Mouse (Mus musculus) yolk sac, embryonic 10.5 days (tissue): ENCODE data around the gene Ckap2l.

Source experiments
- DNase-seq: peaks from one replicate; pipeline ENCODE4 v3.0.0-alpha.2; 2017; ENCODE audit warnings: low spot score

Gene Ckap2l

GRCm38 (mm10) chr2:129296671-129297588 is at the start of gene Ckap2l:
Gene Ckap2l, minus strand, starts transcription at chr2:129297212.
- peak; percentile 97 for DNase-seq

DNA sequence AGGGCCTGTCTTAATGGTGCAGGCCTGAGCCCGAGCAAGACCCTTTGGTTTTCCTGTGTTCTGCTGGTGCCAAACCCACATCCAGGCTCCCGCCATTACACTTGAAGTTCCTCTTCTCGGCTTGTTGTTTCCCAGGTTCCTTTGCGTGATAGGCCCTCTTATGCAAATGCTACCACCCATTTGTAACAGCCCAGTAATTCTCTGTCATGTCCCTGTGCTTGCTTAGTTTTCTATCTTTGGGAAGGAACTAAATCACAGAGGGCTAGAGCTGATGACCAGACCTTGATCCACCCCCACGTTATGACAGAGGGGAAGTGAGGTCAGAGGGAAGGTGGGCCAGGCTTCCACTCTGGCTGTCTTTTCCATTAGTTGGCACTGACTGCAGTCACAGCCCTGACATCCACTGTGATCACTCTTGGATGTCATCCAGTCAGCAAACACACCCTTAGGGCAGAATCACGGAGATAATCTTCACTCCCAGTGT is 41.2 kb upstream of the Ckap2l start:
- DNase-seq: no peak

GRCm38 (mm10) chr2:129333471-129333870 is 36.5 kb upstream of the Ckap2l start:
- no peak for DNase-seq

- DNase-seq: no peak
These were observed 33.5 kb upstream of the Ckap2l start for GRCm38 (mm10) chr2:129330540-129330939.

GRCm38 (mm10) chr2:129330024-129330423 is 33.0 kb upstream of the Ckap2l start:
- DNase-seq: no peak

GRCm38 (mm10) chr2:129328238-129328637 is 31.2 kb upstream of the Ckap2l start:
- DNase-seq: no peak

DNA sequence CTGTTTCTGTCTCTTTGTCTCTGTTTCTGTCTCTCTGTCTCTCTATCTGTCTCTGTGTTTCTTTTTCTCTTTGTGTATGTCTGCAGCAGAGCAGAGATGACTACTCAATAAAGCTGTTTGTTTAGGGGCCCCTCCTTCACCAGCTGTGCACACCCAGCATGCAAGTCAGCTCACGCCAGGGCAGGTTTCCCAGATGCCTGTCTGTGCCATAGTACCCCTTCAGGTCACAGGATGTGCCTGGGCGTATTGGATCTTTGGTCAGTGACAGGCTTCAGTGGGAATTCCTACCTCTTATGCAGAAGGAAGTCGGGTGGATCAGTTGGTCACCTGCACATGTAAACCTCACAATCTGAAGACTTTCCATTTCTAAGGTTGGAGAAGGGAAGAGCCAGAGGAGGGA is 27.2 kb upstream of the Ckap2l start:
- no peak for DNase-seq

GRCm38 (mm10) chr2:129322117-129322635 is 25.2 kb upstream of the Ckap2l start:
- no peak for DNase-seq

DNA sequence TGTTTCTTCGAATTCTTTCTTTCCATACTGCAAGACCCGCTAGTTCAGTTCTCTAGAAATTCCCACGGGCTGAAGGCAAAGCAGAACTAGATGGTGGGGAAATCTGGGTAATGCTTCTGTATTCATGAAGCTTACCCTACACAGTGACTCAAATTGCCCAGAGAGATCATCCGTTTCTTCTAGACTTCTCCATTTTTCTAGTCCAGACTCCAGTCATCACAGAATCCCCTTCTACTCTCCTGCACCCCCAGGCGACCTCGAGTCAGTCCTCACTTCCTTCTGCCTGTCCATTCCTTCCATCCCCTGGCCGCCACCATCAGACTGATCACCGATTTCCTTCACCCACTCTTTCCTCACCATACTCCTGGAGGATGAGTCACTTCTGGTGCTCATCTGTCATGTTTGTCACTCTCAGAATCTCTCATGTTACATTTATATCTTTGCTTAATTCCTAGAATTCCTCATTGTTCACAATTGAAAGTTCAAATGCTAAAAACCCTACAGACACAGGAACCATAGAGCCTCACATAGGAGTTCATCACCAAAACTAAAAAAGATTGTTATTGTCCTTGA is 23.1 kb upstream of the Ckap2l start:
- no peak for DNase-seq

DNA sequence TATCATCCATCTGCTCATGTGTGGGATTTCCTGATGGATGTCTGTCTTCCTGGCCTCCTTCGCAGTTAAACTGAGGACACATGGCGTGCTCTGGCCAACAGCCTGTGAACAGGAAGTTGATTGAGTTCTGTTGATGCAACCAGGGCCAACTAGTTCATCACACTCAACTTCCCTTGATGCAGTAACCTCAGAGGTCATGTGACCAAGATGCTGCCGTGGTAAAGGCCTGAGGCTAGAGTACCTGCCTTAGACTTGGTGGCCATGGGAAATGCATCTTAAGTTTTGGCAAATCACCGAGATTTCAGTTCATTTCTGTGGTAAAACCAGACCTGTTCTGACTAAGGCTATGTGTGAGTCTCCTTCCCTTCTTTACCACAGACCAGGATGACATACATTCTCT is 18.8 kb upstream of the Ckap2l start:
- no peak for DNase-seq

- no peak for DNase-seq
These were observed 17.9 kb upstream of the Ckap2l start for GRCm38 (mm10) chr2:129314880-129315279.

- no peak for DNase-seq
These were observed 16.9 kb upstream of the Ckap2l start for GRCm38 (mm10) chr2:129313934-129314333.

DNA sequence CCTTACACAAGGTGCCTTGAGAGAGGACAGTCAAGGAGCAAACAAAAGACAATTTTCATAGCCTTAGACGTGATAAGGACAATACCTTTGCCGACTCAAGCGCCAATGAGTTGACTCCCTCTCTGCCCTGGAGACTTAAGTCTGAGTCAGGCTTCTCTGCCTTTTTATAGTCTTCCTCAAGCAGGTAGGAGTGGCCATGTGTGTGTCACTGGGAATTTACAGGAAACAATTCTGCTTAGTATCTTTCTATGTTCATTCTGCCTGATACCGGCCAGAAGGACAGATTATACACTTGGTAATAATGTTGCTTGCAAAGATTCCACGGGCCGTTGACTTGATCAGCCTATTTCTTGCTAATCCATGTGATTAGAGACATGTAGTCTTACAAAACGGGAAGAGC is 12.8 kb upstream of the Ckap2l start, which contains the start of gene Il1a:
Gene Il1a, minus strand, starts transcription at position 137 of the 400 bp plus-strand sequence.
- no peak for DNase-seq

- no peak for DNase-seq
These were observed 9.0 kb upstream of the Ckap2l start for GRCm38 (mm10) chr2:129306020-129306419.

- no peak for DNase-seq
These were observed 574 bp upstream of the Ckap2l start for GRCm38 (mm10) chr2:129297589-129297982.

- DNase-seq: no peak
These were observed 926 bp downstream of the Ckap2l start for GRCm38 (mm10) chr2:129296086-129296485.

DNA sequence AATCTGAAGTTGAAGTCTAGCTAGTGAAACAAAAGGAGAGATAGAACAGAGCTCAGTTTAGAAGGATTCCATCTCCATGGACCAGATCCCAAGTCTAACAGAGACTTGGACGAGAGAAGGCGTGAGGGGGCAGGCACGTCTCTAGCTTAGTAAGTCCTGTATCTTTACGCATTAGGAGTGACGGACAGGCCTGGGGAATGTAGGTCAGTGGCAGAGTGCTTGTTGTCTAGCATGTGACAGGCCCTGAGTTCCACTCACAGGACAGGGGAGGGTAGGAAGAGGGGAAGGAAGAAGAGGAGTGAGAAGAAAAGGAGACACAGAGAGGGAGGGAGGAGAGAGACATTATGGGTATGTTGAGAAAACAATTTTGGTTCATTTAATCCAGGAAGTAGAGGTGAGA is 1.9 kb downstream of the Ckap2l start:
- no peak for DNase-seq

DNA sequence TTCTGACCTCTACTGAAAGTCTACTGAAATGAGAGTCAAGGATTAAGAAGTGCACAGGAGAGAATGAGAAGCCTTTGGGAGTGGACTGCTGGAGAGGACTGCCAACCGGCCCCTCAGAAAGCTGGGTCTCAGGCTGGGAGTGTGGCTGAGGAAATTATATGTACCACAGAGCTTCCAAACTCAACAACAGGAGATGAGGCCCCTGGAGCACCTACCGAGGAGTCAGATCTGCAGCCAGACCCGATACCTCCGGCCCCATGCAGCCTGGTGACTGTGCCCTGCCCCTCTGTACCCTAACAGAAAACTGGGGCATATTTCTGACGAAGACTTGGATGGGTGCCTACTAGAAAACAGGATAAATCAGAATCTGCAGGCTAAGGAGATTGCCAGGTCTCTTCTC is 23.2 kb downstream of the Ckap2l start:
- no peak for DNase-seq

DNA sequence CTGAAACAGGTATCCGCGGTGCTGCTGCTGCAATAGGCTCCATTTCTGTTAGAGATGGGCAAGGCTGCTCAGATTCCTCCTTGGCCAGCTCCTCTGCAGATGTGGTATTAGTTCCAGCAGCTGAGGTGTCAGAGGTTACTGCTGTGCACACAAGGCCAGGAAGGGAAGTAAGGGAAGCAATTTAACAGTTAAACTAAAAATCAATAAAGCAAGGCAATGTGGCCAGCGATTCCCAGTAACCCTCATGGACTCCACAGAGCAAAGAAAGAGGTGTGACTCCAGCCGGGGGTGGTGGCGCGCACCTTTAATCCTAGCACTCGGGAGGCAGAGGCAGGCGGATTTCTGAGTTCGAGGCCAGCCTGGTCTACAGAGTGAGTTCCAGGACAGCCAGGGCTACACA is 26.4 kb downstream of the Ckap2l start:
- DNase-seq: no peak

DNA sequence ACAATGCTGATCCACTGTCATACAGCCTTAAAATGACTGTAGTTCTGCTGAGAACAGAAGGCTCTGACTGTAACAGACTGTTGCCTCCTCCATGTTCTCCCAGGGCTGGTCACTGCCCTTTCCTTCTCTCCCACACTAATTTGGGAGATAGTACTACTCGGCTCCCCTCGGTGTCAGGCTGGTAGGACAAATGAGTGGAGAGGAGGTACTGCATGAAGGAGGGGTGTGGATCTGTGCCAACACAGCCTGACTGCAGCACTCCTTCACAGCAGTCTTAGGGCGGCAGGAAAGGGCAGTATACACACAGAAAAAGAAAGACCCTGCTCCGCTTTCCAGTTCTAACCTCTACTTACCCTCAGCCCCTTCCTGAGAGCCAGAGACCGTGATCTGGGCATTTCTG is 27.0 kb downstream of the Ckap2l start:
- DNase-seq: no peak

DNA sequence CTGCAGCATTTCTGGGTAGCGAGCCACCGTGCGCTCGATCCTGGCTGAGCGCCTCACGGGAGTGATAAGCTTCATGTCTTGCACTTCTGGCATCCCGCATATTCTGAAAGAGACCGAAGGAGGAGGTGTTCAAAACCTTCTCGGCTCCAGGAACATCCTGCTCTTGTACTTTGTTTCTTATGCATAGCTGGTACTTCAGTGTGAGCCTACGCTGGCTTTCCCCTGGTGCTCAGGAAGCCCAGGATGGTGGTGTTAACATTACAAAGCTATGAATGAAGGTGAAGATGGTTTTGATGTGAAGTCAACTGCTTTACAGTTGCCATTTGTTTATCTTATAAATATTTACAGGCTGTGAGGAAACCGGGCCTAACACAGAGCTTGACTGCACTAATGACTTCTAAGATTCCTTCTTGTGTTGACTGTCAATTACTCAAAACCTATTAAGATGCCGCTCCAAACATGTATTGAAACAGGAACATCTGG is 27.8 kb downstream of the Ckap2l start:
- DNase-seq: no peak

- DNase-seq: no peak
These were observed 29.3 kb downstream of the Ckap2l start for GRCm38 (mm10) chr2:129267738-129268137.

GRCm38 (mm10) chr2:129265316-129265715 is 31.7 kb downstream of the Ckap2l start:
- DNase-seq: no peak
